Mouse (Mus musculus): ENCODE data around the gene 2010111I01Rik. TPM values are rescaled to one million over a fixed set of nuclear protein-coding genes. Genes with fewer than 3 reads are reported as not detected.
"Not testable (repeated sequence)": the region's sequence is repeated elsewhere in the genome, so short reads cannot be mapped to it uniquely, and the experiment has no call there.

The 2010111I01Rik gene
- total RNA-seq, 4 experiments from 2014 or later: 88.7 to 271 (median 175) TPM

DNA sequence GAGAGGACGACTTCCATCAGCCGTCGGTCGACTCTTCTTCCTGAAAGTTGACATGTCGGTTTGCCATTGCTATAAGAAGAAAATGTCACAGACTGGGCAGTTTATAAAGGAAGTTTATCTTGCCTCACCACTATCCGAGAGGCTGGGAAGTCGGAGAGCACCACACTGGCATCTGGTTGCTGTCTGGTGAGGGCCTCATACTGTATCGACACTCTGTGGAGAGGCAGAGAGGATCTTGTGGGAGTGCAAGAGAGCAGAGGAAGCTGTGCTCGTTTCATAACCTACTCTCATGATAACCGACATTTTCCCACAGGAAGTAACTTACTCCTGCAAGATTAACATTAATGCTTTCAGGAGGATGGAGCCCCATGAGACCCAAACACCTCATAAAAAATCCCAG, 7.9 kb upstream of the 2010111I01Rik start:
- DNase-seq: no peak

GRCm38 (mm10) chr13:62963358-62963757, 1.3 kb upstream of the 2010111I01Rik start:
- no peak for DNase-seq

DNA sequence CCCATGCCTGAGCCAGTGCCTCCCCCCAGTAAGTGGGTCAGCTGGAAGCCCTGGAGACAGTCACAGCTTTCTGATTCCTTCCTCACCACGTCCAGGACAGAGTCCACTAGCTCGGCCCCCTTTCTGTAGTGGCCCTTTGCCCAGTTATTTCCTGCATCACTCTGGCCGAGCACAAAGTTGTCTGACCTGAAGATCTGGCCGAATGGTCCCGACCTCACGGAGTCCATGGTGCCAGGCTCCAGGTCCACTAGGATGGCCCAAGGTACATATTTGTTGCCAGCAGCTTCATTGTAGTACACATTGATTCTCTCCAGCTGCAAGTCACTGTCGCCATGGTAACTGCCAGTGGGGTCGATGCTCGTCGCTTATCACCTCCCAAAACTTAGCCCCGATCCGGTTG, 3.5 kb downstream of the 2010111I01Rik start:
- no peak for DNase-seq

DNA sequence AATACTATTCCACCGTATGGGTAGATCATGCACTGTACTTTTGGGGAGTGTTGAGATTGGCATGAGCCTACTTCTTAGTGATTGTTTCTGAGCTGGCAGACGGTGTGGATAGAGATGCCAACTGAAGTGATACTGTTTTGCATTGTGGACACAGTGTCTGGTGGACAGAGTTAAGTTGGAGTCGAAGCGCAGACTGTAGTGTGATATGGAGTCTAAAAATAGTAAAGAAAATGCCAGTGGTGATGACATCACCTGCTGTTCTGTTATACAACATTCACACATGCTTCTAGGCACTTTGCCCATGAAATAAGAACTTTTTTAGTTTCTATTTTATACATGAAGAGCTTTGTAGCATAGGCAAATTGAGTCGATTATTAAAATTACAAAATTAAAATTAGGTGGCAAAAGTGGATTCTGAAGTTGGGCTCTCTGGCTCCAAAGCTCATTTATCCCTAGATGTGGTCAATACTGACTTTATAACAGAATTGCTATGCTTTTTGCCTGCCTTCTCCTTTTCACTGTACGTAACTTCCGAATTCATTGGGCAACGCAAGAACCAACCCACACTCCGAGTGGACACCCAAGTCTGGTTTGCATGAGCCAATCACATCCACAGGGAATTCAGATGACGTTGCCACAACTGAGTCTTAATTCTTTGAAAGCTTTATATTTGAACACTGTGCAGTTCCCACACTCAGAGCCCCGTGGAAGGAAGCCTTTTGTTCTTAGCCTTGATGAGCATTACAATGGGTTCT, 6.0 kb downstream of the 2010111I01Rik start:
- no peak for DNase-seq

DNA sequence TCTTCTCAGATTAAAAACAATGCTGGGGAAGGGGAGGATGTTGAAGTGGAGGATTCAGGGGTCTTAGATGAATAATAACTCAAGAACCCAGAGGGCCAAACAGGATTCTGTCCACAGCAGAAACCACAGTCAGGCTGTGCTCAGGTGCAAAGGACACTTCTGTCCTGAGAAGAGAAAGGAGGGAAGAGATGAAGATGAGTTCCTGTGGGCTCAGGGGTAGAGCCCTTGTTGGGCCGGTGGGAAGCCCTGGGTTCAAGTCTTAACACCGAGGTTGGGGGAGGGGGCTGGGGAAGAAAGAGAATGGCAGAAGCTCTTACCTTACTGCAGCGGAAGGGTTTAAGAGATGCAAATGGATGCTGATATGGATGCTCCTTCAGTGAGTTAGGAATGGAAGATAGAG, 7.7 kb downstream of the 2010111I01Rik start:
- DNase-seq: no peak

- DNase-seq: no peak
Observed at GRCm38 (mm10) chr13:62973111-62973510, 8.4 kb downstream of the 2010111I01Rik start.

DNA sequence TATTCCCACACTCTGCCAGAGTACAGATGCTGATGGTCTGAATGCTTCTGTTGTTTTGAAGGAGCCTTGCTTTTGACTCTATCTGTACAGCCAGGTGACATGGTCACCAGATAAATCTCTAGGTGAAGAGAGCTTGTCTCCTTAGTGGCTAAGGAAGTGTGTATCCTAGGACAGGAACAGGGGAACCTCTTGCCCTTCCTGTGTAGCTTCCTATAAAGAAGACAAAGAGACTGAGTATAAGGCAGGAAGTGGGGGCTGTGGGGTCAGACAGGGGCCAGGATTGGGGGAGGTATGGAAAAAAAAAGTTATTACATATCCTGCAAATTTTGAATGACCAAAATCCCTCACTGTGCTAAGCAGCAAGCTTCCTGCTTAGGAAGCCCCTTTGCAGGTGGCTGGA, 13.4 kb downstream of the 2010111I01Rik start:
- peak; percentile 23 for DNase-seq

DNA sequence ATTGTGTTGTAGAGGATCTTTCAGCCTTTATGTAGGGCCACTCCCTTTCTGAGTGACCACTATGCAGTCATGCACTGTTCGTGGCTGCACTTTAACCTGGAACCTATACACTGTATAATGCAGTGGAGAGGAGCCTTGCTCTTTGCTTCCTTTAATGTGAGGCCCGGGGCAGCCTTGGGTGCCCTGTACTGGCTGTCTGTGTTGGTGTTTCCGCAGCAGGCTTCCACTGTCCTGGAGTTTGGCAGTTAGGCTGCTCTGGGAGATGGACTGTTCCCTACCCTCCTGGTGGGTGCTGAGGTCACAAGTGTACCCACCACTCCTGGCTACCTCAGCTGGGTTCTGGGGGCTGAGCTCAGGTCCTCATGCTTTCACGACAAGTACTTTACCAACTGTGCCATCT, 14.1 kb downstream of the 2010111I01Rik start:
- DNase-seq: no peak

- no peak for DNase-seq
Observed at GRCm38 (mm10) chr13:62979215-62979614, 14.5 kb downstream of the 2010111I01Rik start.

- no peak for DNase-seq
Observed at GRCm38 (mm10) chr13:62980131-62980530, 15.4 kb downstream of the 2010111I01Rik start.

GRCm38 (mm10) chr13:62984485-62984884, 19.8 kb downstream of the 2010111I01Rik start:
- no peak for DNase-seq

DNA sequence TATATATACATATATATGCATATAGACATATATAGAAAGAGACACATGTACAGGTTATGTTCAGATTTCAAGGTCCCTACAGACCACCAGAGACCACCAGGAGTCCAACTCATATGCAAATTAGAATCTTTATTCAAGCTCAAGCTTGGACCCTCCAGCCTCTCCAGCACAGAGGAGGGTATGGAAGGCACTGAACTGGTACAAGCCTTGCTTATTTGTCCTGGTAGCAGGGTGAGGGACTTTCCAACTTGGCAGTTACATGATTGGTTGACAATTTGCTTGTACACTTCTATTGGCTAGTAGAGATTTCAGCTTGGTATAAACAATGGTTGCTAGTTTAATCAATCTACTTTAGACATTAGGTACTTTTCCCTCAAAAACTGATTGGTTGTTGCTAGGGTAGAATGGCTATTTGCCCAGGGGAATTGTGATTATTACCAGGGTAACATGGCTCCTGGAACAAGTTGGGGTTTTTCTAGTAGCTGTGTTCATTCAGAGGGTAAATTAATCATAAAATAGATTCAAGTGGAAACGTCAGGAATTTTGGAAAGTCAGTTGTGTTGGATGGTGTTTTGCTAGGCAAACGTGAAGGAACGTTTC, 25.3 kb downstream of the 2010111I01Rik start:
- DNase-seq: no peak

DNA sequence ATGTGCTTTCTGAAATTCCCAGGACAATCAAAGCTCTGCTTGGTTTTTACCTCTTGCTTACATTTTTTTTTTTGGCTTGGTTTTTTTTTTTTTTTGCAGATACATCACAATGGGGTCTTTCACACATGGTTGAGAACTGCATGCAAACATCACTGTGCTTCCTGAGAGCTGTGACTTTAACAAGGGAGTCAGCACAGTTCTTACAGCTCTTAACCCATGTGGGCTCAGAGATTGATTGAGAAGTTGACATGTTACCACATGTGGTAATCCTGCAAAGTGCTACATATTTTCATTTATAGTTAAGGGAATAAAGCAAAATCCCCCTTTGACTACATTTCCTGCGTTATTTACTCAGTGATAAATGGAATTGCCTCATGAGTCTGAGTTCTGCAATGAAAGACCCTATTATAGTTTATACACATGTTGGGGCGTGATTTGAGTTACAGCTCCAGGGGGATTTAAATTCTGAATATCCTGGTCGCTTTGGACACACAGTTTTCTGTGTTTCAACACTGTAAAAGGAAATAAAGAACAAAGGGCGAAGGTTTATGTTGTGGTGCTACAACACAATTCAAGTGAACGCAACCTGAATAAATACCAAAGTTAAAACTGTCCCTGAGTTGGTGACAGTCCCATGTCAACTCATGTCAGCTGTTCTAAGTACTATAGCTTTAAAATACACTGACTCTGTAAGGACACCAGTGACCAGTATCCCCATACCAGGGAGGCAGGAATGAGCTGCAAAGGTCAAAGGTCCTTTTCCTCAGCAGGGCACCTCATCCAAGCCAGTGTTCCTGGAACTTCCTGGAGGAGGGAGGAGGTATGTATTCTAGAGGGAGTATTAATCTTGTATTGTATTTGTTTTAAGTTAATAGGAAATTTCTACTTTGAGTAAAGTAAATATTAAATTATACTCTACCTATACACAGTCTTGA, 29.1 kb downstream of the 2010111I01Rik start:
- DNase-seq: no peak

GRCm38 (mm10) chr13:62996767-62997166, 32.1 kb downstream of the 2010111I01Rik start:
- no peak for DNase-seq

DNA sequence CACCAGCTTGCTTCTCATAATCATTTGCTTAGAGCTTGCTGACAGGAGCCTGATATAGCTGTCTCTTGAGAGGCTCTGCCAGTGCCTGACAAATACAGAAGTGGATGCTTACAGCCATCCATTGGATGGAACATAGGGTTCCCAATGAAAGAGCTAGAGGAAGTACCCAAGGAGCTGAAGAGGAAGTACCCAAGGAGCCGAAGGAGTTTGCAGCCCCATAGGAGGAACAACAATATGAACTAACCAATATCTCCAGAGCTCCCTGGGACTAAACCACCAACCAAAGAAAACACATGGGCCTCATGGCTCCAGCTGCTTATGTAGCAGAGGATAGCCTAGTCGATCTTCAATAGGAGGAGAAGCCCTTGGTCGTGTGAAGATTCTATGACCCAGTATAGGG, 42.8 kb downstream of the 2010111I01Rik start:
- not testable (repeated sequence) for DNase-seq

- peak; percentile 11 for DNase-seq
Observed at GRCm38 (mm10) chr13:63010345-63011090, 45.8 kb downstream of the 2010111I01Rik start.

DNA sequence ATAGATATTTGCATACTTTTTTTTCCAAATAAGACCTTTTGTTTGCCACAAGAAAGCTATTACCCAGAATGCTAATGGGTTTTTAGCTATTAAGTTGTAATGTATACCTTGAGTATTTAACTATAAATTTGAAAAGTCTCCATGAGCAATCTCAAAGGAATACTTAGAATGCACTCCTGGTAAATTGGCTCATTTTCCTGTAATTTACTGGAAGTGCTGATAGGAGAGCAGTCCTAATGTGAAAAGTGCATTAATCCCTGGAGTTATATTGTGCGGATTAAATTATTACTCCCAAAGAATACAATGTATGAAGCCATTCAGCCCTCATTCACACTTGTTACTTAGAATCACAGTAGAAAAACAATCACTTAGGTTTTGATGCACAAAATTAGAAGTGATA, 49.7 kb downstream of the 2010111I01Rik start:
- no peak for DNase-seq

- no peak for DNase-seq
Observed at GRCm38 (mm10) chr13:63015362-63015761, 50.7 kb downstream of the 2010111I01Rik start.

DNA sequence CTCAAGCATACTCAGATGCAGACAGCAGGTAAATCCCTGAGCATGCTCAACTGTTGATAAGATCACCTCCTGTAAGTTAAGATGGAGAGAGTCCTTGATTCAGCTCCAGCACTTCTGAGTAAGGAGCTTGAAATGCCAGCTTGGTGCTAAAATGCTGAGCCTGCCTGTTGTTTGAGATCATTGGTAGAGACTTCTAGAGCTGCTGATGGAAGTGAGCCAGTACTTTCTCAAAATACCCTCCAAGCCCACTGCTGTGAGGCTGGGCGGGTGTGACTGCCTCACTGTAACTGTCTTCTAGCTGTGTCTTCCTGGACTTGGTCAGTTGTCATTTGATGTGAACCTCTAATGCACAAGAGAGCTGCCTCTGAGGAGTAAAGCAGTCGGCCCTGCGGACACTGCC, 51.4 kb downstream of the 2010111I01Rik start:
- no peak for DNase-seq

- DNase-seq: no peak
Observed at GRCm38 (mm10) chr13:63023243-63024217, 58.8 kb downstream of the 2010111I01Rik start.

DNA sequence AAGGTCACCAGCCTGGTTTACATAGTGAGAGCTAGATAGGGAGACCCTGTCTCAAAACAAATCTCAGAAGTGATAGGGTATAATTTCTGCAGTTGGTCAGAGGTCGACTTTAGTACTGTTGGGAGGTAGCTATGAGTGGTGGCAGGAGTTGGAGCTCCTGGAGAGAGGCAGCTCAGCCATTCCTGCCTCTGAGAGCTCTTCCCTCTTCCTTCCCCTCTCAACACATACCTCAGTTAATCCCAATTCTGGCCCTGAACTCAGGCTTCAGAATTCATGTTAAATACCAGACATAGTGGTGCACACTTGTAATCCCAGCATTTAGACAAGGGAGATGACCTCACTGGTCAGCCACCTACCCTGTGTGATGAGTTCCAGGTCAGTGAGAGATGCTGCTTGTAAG, 65.3 kb downstream of the 2010111I01Rik start:
- DNase-seq: no peak
